Mouse (Mus musculus) heart, adult 9 months (tissue): ENCODE data around the gene Stim1.

Experiments used
- DNase-seq, 2 experiments: peaks; one replicate each; pipeline ENCODE4 v3.0.0; 2022; ENCODE audit warnings: low spot score in 2 of 2

The Stim1 gene

DNA sequence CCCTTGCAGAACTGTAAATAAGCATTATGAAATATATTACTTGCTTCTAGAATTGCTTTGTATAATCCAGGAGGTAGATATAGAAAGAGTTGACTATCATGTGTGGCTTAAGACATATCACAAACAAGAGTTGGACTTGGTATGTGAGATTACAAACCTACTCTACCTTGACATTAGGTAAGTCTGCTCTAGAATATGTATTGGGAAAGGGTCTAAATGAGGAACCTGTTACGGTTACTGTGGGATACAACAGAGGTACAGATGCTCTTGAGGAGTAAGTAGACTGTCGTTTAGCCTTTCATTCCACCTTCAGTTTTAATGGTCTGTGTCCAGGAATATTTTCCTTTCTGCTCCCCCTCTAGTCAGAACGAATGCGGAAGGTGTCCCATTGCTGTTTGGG, 34.9 kb downstream of the Stim1 start:
- no peak for DNase-seq

DNA sequence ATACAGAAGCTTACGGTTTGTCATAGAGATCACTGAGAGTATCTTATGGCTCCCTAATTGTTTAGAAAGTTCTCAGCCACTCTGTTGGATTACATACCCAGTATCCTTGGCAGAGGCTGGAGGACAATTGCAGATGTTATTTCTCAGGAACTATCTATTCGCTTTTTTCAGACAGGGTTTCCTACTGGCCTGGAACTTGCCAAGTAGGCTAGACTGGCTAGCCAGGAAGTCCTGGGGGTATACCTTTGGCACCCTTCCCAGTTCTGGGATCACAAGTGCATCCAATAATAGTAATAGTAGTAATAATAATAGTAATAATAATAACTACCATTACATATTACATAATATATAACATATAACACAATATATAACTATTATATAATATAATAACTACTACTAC, 38.0 kb downstream of the Stim1 start:
- peak; percentile 17 to 33 for DNase-seq

DNA sequence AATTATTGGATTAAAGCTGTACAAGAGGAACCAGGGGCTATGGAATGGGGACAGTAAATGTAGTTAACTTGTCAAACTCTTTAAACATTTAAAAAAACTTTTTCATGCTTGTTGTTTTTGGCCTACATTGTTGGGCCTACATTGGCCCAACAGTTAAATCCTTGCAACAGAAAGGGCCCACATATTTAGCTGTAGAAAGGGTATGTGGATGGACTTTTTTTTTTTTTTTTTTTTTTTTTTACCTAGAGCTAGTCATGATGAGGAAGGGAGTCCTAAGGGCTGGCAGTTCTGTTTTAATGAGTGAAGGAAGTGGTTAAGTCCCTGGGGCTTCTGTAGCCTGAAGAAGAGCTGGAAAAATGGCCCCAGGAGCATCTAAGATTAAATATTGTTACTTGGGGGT, 42.7 kb downstream of the Stim1 start:
- DNase-seq: no peak

DNA sequence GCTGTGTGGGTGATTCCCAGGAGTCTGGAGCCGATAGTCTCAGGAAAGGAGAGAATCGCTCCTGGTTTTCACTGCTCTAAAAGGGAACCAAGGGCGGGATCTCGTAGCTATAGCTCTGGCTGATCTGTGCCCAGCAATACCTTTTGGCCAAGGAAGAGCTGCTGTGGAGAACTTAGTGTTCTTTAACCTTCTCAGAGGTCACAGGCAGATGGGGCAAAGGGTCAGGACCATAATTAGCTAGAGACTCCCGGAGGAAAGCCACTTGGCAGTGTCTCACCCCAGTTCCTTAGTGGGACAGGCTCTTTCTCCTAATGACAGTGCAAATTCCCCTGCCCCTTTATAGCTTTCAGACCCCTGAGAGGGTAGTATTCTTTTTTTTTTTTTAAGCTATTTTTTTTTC, 43.2 kb downstream of the Stim1 start:
- no peak for DNase-seq

DNA sequence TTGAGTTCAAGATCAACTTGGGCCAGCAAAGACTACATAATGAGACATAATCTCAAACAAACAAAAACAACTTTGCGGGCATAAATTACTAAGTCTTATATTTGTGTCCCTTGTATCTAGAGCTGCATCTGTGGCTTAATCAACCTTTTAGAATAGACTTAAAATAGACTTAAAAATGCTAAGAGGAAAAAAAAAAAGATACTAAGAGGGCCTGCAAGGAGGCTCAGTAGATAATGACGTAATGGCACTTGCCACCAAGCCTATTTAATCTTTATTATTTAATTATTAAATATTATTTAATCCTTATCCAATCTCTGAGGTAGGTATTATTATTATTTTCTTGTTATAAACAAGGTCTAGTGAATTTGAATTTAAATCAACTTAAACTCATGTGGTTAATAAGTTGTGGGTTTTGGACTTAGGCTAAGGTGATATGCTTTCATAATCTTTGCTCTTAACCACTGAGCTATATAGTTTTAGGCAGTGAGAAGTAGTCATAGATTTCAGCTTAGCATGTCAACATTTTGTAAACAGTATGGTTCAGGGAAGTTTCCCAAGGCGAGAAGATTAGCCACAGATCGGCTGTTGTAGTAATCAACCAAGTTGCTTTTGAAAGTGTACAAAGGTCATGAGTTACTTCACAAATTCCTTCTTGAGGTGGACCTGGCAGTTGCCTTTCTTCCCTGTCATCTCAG, 45.4 kb downstream of the Stim1 start:
- DNase-seq: no peak

DNA sequence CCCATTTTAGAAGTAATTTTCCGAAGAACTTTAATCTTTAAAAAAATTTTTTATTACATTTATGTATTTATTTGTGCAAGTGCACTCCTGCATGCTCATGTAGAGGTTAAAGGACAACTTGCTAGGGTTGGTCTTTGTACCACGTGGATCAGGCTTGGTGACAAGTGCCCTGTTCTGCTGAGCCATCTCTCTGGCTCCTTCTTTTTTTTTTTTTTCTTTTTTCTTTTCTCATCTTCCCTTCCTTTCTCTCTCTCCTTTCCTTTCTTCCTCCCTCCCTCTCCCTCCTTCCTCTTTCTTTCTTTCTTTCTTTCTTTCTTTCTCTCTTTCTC, 45.9 kb downstream of the Stim1 start:
- no peak for DNase-seq

DNA sequence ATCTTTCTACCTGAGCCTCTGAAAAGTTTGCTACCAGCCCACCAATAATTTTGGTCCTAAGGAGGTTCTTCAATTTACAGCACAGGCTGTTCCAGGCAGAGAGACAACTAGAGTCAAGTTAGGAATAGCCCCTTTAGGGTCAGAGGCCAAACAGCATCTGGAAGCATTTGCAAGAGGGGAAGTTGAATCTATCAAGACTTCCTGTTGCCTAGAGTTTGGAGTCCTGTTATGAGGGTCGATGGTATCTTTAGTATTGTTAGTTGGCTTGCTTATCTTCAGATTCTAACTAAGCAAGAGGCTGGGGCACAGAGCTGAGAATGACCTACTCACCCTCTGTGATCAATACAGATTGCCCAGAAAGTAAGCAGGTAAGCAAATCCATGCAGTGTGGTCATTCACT, 46.5 kb downstream of the Stim1 start:
- DNase-seq: no peak

DNA sequence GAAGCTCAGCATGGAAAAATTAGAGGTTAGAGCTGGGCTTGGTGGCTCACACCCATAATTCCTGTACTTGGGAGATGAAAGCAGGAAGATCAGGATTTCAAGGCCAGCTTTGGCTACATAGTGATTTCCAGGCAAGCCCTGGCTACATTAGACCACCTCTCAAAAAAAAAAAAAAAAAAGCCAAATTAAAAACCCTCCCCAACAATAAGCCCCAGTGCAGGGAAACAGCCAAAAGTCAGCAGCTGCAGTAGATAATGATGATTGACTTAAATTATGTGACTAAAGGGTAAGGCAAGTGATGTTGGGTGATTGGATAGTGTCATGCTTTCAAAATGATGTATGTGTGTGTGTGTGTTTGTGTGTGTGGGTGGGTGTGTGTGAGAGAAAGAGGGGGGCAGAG, 47.3 kb downstream of the Stim1 start:
- no peak for DNase-seq

DNA sequence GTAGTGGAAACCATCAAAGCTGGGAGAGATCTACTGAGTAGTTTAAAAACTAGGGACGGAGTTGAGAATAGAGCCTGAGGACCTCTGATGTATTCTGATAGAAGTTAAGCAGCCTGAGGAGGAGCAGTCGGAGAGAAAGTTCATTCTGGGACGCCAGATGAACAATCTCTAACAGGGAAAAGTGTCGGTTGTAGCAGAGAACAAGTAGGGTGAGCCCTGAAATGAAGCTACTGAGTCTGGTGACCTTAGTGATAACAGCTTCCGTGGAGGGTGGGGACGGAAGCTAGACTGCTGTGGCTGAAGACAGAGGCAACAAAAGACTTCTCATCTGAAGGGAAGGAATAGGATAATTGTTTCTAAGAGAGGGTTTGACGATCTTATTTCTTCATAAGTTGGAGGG, 47.8 kb downstream of the Stim1 start:
- peak in 1 of 2 experiments; percentile 17 for DNase-seq

DNA sequence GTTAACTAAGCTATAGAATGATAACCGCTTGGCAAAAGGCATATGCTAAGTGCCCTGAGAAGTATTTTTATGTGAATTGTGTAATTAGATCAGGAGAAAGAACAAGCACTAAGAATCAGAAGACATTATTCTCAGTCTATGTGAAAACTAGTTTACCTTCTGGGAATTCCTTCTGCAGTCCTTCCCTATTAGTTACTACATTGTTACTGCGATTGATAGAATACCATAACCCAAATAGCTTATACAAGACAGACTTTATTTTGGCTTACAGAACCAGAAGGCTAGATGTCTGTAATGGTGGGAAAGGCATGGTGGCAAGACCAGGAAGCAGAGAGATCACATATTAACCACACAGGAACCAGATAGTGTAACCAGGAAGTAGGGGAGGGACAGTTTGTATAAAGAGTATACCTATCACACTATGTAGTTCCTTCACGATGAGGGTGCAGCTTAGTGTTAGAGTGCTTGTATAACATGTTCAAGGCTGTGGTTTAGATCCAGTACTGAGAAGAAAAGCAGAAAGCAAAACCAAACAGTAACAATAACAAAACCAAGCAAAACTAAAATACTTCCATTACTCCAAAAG, 50.1 kb downstream of the Stim1 start:
- DNase-seq: no peak

DNA sequence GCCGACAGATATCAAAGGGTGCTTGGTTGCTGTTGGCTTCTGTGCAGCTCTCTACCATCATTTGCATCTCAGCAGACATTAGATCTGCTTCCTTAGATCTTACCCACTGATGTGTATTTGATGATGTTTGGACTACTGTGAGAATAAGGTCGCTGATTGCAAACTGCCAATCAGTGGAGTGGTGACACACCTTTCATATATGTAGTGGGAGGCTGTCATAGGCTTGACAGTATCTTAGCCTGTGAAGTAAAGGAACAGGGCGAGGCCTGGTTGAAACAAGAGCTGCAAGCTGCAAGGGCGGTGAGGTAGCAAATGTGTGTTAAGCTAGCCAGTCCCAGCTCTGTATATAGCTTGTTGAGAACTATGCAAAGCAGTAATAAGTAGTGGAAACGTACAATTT, 54.5 kb downstream of the Stim1 start:
- DNase-seq: no peak

DNA sequence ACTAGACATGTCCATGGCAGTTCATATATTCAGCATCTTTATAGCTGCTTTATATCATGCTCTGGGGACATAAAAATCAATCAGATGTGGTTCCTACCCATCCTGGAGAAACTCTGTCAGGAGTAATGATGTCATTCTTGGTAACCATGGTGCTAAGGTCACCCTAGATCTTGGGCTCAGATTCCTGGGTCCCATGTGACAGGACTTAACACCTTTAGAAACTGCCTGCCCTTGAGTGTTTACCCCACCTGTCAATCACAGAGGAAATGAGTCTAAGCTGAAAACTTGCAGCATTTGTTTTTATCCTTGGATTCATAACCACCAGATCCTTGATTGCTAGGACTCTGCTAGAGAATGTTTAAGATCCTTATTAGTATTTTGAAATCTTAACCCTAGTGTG, 58.7 kb downstream of the Stim1 start:
- DNase-seq: no peak

DNA sequence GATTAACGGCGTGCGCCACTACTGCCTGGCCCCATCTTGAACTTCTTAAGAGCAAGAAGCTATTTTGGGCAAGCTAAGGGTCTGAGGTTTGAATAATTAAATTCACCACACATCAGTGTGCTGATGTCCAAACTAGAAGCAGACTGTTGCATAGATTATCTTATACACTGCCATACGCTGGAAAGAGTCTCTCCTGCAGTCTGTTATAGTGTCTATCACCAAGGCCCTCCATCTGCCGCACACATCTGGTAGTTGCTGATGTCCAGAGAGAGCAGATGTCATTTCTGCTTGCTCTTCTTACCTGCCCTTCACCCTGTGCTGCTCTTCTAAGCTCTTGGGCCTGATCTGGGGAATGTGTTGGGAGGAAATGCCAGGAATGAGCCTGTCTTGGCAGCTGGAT, 62.7 kb downstream of the Stim1 start:
- DNase-seq: no peak

DNA sequence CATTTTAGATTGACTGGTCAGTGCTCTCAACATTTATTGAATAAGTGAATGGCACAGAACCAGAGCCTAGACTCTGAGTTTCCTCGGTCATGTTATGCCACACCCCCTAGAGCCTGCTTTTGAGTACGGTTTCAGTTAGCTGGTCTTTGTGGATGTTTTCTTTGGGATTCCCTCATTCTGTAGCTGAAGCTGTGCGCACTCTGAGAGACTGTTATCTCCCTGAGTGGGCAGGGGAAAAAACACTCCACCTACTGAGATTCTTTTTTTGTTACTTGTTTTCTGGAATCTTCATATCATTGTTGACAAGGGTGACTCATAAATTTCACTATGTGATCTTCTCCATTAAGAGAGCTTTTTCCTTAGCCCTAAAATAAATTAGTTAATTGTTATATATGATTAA, 63.9 kb downstream of the Stim1 start:
- no peak for DNase-seq

DNA sequence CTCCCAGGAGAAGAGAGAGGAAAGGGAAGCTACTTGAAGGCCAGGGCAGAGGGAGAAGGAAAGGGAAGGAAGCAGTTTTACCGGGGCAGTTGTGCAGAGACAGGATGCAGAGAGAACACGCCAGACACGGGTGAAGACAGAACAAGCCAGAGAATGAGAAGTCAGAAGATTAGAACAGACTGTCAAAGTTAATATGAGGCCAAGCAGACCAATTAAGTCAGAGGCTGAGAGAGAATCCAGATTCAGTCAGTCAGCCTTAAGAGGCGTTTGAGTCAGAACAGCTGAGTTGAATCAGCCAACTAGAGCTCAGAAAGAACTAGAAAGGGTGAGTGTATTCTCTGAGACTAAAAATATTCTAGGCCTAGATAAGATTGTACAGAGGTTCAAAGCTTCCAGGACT, 66.1 kb downstream of the Stim1 start:
- DNase-seq: peak; percentile 48 to 56

DNA sequence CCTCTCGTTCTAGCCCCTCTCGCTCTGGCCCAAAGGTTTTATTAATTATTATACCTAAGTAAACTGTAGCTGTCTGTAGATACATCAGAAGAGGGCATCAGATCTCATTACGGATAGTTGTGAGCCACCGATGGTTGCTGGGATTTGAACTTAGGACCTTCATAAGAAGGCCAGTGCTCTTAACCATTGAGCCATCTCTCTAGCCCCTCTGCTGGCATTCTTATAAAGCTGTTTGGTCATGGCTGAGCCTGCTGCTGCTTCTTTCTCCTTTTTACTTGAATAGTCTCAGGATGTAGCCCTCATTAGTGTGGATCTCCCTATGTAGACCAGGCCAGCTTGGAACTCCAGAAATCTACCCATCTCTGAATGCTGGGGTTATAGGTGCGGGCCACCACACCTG, 69.7 kb downstream of the Stim1 start:
- DNase-seq: no peak

DNA sequence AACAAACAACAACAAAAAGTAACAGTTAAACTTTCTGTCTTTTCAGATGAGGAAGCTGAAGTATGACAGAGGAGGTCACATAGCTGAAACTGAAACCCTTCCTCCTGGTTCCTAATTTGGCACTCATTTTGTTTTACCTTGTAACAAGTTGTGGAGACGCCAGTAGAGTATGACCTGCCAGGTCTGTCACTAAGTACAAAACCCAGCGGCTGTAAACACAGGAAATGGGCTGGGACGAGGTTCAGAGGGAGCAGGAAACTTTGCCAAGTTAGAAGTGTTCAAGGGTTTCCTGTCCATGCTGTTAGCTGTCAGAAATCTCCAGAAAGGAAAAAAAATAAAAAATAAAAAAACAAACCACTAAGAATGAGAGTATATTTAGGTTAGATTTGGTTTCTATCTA, 70.3 kb downstream of the Stim1 start:
- peak; percentile 84 to 86 for DNase-seq

DNA sequence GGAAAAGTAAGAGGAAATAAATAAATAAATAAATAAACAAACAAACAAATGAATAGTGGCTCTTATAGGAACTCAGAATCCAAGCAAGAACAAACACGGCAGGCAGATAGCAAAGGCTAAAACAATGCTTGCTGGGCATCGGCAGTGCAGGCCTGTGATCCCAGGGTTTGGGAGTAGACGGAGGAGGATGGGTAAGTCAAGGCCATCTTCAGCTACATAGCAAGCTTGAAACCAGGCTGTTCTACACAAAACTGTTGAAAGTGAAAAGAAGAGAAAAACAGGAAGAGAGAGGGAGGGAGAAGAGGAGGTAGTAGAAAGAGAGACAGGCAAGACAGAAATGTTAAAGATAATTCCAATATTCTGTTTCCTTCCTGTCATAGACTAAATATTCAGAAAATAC, 71.3 kb downstream of the Stim1 start:
- DNase-seq: no peak

DNA sequence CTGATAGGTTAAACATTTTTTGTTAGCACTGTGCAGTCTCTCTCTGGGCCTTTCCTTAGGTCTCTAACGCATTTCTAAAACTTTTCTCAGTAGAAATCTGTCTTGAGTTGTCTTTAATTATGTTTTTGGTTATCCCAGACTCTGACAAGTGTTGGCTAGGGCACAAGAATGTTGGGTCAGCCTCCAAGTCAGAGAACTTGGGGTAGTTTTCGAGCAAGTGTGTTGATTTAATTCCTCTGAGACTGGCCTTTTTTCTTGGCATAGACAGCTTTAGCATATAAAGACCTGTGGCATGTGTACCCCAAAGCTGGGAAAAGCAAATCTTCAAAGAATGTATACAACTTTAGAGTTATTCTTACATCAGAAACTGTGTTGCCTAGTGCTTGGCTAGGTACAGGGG, 78.3 kb downstream of the Stim1 start:
- peak; percentile 41 to 66 for DNase-seq

DNA sequence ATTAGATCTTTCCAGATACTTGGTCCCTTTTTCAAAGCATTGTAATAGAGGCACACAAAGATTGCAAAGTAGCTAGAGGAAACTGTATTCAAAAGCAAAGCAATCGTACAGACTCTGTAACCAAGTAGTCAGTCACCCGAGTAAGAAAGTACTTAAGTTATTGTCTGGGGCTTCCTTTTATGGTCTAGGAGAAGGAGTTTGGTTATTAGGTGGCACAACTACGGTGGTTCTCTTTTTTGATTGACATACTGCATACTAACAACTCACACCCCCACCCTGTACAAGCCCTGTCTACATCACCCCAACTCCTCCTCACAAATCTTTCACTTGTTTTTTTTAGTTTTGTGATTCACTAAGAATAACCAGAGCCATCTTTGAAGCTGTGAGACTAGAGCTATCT, 79.7 kb downstream of the Stim1 start:
- DNase-seq: no peak

DNA sequence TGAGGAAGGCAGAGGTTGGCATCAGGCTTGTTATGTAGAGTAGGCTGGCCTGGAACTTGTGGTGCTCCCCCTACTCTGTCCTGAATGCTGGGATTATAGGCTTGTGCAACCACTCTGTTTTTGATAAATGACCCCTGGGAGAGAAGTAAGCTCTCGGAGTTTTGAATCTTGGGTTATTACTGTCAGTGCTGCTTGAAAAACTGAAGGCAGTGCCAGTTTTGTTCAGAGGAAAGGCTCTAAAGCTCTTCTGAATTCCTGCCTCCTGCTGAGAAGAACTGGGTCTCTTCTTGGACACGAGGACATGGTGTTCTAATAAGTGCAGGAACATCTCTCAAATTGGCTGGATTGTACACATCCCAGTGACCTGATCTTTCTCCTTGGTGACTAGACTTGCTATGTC, 81.1 kb downstream of the Stim1 start:
- DNase-seq: peak in 1 of 2 experiments; percentile 15

DNA sequence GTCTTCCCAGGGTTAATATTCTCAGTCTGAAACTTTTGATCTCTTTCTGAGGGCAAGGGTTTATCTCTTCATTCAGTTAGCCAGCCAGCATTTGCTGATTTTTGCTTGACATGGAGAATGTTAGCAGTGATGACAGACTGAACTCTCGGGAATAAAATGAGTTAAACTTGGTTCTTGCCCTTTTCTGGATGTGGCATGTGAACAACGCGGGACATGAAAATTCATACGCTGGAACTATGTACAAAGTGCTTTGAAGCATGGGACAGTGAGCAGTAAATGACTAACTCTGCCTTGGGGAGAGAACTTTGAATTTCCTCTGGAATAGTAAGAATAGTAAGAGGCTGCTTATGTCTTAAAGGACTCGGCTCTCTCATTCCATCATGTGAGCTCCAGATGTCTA, 81.6 kb downstream of the Stim1 start:
- no peak for DNase-seq

DNA sequence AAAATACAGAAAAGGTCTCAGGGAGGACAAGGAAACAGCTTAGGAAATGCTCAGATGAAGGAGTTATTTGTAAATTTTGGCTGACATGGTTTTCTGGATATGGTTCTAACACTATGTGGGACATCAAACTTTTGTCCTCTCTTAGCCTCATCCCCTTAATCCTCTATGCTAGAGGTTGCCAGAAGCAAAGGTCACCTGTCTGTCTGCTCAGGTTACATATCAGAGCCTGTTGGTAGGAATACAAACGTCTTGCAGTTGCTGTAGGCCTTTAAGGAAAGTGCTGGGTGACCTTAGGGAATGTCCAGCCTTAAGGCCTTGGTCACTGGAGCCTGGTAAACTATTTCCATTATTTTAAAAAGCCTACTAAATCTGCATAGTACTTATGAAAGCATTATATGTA, 85.8 kb downstream of the Stim1 start:
- no peak for DNase-seq

DNA sequence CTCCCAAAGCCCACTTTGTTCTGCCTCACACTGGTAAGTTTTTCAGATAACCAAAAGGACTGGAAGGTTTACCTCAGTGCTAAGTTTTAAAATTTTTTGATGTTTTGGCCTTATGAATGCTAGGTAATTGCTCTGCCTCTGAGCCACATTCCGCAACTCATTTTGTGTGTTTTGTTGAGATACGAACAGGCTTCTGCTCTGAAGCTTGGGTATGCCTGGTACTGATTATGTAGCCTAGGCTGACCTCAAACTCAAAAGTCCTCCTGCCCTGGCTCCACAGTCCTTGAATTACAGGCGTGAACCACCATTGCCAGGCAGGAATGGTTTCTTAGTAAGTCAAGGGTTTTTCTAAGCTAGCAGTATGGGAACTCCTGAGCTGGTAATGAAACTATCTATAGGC, 90.5 kb downstream of the Stim1 start:
- DNase-seq: no peak
